Mouse (Mus musculus) urinary bladder, postnatal 14 days (tissue): Measurements from ENCODE around the gene Tmem28.

Experiments used
- DNase-seq: peaks from one replicate; pipeline ENCODE4 v3.0.0; 2021; ENCODE audit warnings: low spot score

Tmem28 gene

DNA sequence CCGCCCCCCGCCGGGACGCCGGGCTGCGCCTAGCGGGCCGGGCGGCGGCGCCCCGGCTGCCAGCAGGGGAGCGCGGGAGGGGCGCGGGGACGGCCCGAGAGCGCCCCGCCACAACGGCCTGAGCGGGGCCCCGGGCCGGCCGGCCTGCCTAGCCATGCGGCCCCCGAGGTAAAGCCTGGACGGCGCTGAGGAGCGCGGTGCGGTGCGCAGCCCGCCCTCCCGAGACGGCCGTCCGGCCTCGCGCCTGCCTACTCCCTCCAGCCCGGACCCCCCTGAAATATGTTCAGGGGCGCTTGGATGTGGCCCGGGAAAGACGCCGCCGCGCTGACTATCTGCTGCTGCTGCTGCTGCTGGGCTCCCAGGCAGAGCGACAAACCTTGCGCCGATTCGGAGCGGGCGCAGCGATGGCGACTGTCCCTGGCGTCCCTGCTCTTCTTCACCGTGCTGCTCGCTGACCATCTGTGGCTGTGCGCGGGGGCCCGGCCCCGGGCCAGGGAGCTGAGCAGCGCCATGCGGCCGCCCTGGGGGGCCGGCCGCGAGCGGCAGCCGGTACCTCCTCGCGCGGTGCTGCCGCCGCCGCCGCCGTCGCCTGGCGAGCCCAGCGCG is at the start of gene Tmem28:
Tmem28 (plus strand) TSS at position 232 of the 606 bp plus-strand sequence.
- DNase-seq: no peak

DNA sequence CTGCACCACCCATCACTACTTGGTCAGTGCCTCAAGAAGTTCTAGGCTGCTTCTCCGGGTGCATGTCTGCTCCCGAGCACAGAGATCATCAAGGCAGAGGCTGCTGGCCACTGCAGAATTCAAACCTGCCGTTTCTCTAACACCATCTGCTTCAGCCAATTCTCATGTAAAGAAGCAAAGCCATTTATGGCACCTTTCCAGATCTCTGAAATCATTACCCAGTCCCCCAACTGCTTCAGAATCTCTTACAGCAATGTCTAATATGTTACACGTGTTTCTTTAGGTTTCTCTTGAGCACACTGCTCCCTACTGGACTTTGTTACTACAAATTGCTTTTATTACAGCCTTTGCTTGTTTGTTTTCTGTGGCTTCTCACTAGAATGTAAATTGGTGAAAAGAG is 40.5 kb upstream of the Tmem28 start:
- no peak for DNase-seq

DNA sequence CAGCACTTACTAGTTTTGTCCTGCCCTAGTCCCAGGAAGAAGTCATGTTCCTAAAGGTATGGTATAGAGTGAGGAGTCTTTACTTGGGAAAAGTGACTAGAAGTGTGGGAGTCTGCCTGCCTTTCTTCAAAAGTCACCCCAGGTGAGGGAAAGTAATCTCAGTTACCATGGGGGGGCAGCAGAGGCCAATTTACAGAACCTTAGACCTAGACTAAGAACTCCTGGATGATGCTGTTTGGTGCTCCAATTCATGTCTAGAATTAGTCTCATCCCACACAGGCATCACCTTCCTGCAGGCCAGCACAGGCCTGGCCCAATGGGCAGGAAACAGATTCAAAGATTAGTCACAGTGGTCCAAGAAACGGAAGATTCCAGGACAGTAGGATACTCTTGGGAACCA is 12.4 kb upstream of the Tmem28 start:
- DNase-seq: no peak

DNA sequence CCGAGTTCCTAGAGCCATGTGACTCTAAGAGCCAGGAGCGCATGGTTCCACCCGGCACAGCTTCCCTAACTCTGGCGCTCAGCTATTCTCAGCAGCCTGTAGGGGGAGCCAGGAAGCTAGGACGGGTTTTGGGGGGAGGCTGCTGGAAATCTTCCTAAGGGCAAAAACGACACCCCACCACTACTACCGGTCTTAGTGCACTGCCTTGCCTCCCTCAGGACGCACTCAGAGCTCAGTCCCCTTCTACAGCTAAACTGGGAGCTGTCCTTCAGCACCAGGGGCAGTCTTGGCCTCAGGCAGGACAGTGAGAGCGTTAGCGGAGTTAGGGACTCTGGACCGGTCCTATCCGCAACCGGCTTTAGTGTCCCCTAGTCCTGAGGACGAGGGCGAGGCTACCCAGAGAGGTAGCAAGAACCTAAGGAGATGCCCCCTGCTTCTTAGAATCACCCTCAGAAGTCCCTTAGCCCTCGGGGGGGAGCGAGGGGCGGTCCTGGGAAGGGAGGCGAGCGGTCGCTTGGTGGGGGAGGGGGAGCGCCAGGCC is 1.4 kb upstream of the Tmem28 start:
- peak; percentile 65 for DNase-seq

DNA sequence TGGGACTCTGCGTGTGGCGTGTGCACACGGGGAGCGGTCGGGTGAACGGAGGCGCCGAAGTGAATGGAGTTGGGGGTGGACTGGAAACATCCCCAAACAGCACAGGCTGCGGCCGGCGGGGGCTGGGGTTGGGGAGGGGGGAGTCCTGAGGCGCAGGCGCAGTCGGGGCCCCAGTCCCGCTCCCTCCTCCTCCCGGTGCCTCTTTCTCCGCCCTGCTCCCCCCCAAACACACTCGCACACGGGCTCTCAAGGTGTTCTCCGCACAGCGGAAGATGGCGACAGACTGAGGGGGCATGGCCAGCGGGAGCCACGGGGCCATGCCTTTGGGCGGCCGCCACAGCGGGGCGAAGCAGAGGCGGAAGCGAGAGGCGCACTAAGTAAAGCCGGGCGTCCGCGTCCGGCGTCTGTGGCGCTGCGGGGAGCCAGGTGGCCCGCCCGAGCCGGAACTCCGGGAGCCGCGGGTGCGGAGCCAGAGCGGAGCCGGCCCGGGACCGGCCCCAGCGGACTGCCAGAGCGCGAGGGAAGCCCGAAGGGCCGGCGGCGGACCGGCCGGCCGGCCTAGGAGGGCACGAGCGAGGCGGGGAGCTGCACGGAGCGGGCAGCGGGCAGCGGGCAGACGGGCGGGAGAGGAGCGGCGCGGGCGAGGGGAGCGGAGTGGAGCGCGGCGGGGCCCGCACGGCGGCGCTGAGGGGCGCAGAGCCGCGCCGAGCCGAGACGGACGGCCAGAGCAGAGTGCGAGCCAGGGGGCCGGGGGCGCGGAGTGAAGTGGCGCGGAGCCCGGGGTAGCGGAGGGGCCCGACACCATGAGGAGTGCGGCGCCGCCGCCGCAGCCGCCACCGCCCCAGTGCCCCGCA is 658 bp upstream of the Tmem28 start:
- DNase-seq: no peak

DNA sequence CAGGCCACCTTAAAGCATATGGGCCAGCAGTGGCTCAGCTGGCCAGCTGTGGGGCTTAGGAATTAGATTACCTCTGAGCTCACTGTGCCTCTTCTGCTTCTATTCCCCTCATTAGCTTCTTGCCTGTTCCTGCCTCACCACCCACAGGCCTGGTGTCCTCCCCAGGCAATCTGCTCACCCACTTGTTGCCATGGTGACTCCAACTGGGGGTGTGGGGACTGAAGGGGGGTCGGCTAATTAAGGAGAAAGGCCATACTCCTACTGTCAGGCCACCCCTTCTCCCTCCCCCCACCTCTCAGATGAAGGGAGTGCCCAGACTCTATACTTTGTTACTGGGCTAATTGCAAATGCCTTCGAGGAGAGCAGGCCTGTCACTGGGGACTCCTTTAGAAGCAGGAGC is 21.3 kb downstream of the Tmem28 start:
- DNase-seq: no peak

DNA sequence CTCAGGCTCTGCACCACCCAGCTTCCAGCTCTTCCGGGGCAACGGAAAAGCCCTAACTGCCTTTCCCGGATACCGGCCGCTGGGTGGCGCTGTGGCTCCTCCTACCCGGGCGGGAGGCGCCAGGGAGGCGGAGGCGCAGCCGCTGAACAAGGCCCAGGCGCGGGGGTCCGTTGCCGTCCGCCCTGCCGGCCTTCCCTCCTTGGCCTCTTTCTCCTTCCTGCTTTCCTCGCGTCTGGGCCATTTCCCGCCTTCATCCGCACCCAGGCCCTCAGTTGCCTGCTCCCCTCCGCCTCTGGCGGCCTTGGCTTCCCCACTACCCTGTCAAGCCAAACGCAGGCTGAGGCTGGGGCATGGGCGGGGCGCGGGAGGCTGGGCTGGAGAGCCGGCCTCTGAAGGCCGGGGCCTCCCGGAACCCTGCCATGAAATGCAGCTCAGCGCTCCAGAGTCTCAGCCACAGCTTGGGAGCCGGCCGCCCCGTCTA is 32.5 kb downstream of the Tmem28 start:
- peak; percentile 76 for DNase-seq

DNA sequence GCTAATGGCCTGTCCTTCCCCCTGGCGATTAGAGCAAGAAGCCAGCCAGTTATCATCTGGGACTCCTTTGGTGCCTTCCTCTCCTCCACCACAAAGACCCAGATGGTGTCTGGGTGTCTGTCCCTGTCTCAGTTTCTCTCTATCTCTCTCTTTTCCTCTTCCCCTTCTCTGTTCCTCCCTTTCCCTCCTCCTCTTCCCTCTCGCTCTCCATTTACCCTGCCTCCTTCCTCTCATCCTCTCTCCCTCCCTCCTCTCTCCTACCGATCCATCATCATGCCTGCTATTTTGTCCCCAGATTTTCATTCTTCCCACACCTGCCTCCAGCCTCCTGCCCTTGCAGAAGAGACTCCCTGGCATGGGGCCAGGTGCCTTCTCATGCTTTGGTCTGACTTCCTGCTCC is 33.0 kb downstream of the Tmem28 start:
- no peak for DNase-seq

DNA sequence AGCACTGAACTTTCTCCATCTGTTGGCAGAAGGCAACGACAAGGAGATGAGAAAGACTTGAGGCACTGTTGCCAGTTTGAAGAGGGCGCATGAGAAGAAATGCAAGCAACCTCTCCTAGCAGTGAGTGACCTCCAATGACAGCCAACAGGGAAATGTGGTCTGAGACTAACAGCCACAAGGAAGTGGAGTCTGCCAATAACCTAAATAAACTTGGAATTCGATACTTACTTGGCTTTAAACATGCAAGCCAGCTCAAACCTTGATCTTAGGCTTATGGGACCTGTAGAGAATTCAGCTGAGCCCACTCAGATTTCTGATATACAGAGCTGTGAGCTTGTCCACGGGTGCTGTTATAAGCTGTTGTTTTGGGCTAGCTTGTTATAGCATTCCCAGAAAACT is 51.4 kb downstream of the Tmem28 start:
- DNase-seq: no peak

DNA sequence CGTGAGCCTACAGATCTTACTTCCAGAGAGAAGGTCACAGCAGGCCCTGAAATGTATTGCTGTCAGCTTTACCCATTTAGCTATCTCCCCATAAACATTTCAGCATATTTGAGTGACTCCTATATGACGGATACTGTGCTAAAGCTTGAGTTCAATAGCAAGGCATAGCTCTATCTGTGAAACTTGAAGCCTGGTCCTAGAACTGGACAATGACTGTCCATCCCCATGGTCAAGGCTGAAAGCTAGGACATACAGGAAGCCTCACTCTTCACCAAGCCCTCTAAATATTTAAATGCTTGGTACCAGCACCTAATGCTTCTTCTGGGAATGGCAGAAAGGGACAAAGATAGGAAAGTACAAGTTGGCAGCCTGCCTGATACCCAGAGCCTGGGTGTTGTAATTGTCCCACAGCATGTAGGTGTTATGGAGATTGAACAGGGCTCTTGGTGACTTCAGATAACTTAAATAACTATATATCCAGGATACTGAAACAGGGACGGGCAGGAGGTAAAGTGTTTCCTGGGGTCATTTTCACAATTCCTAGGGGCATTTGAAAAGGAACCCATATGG is 51.9 kb downstream of the Tmem28 start:
- DNase-seq: no peak

DNA sequence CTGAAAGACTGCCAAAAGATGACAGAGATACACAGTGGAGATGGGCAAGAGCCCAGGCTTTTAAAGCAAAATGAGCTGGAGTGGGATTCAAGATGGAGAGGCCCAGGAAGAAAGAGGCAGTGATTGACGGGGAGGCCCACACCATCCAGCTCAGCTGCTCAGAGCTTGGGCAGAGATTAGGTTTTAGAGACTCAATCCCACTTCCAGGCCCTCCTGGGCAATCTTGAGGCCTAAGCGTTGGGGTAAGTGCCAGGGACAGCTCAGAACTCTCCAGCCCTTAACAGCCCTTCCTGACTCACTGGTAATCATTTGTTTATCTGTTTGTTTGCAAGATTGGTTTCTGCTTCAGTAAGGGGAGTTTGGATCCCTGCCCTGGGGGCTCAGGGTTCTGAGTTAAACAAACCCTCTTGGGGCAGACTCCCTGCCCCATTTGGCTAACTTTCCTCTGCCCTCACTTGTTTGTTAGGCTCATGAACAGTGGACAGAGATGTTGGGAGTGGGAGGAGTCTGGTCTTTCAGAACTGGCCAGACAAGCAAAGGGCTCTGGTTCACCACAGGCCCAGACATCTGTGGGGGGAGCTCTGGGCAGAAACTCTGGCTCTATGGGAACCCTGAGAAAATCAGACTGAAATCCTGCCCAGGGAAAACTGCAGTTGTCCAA is 52.6 kb downstream of the Tmem28 start:
- DNase-seq: no peak

DNA sequence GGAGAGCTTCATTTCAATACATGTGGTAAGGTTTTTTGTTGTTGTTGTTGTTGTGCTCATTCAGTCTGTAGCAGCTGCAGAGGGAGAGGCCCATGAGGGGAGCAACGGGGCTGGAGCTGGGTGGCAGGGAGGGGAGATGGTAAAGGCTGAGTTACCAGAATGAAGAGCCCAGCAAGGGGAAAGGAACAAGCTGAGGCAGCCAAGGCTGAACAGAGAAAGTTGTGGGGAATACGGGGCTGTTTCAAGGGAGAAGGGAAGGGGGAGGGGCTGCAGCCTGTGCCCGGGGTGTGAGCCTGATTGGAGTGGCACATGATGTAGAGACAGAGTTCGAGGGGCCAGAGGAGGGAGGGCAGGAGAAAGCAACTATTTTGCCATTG is 53.1 kb downstream of the Tmem28 start:
- no peak for DNase-seq

DNA sequence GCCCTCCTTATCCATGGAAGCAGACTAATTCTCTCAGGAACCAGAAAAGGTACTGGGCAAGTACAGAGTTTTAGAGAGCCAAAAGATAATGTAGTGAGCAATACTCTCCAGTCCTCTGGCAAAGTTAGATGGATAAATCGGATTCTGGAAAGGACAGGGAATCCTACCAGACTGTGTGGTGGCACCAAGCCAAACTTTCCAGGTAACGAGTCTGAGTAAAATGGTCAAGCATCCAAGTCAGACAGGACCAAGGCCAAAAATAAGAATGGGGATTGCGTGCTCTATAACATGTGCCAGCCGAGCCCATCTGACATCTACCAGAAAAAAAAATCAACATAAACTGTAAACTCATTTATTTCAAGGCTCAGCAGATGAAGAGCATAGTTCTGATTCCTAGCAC is 56.0 kb downstream of the Tmem28 start:
- DNase-seq: no peak

DNA sequence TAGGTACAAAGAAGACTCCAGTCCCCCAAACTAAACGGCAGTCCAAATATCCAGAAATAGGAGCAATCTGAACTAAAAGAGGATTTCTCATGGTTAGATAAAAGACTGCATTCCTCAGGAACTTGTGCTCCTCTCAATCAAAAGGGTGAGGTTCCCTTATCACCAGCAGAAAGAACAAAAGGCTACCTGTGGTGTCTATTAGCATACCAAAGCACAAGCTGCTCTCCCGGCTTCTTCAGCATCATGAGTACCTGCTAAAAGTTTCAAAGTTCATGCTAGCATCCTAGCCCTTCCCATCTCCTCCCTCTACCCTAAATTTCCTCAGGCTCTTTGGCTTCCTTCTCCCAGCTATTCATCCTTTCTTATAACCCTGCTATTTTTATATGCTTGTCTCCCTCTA is 62.6 kb downstream of the Tmem28 start:
- no peak for DNase-seq
